Mouse (Mus musculus) R1 (cell line): ENCODE measurements around the gene Gse1.

Source experiments
- DNase-seq: peaks from one replicate; pipeline ENCODE4 v3.0.0-alpha.2; 2018; ENCODE audit warnings: low read depth, low spot score

Gse1 gene

DNA sequence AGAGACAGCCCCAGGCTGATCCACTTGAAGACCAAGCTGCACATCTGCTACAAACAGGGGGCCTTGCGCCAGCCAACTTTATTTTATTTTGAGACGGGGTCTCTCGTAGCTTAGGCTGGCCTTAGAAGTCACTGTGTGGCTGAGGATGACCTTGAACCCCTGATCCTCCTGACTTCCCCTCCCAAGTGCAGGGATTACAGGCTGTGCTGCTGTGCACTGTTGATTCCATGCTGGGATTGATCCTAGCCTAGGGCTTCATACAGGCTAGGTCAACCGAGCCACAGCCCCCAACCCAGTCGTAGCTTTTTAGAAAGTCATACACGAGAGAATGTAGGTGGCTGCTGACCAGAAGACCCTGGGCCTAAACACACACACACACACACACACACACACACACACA, 284.9 kb downstream of the Gse1 start:
- DNase-seq: peak; percentile 77

- peak; percentile 39 for DNase-seq
Observed at GRCm38 (mm10) chr8:120513638-120514461, 285.6 kb downstream of the Gse1 start.

DNA sequence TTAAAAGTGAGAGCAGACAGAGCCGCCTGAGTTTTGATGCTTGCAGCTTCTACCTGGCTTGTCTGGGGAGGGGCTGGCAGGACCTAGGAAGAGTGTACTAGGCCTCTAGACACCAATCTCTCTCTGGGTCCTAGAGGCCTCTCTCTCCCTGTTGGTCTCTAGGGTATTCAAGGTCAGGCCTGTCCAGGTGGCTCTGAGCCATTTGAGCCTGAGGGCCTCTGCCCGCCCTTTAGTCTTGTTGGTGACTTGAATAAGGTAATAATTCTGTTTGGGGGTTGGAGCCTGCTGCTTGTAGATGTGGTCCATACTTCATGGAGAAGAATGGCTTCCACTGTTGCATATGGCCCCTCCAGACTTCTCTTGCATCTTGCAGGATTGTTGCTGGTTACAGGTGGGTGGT, 287.0 kb downstream of the Gse1 start:
- DNase-seq: no peak

DNA sequence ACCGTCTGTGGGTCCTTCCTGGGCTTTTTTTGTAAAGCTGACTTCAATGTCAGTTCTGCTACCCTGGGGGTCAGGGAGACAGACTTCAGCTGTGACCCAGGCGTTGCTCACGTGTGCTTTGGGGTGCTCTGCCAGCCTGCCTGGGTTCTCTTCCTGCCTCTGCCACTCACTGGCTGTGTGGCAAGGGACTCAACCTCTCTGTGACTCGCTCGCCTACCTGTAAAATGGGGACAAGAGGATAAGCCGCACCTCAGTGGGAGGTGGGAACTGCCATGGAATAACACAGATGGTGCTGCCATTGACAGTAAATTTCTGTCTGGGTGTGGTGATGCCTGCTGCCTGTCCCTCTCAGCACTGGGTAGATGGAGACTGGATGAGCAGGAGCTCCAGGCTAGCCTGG, 287.4 kb downstream of the Gse1 start:
- DNase-seq: no peak

DNA sequence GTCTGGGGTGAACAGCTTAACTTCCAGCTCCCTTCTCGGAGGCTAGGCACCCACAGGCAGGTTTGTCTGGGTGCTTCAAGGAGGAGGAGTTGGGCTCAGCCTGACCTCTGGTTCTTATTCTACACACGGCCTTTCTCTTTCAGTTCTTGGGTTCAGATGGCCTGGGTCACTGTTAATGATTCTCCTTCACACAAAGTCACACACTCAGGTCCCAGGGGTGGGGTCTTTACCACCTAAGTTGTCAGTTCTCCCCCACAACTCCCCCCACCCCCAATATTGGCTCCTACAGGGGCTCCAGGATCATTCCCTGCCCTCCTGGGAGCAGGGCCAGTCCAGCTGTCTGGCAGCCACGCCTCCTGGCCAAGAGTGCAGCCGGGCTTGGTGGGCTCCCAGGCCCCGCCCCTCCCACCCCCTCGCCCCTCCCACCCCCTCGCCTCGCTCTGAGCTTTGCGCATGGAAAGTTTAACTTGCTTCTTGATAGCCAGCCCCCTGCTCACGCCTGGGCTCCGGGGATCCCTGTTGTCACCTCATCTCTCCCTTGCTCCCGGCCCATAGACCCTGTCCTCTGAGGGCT, 288.0 kb downstream of the Gse1 start:
- DNase-seq: peak; percentile 49

- no peak for DNase-seq
Observed at GRCm38 (mm10) chr8:120517666-120518410, 289.6 kb downstream of the Gse1 start.

- DNase-seq: peak; percentile 100
Observed at GRCm38 (mm10) chr8:120518736-120519534, 290.7 kb downstream of the Gse1 start.

GRCm38 (mm10) chr8:120520287-120520686, 292.0 kb downstream of the Gse1 start:
- peak; percentile 43 for DNase-seq

DNA sequence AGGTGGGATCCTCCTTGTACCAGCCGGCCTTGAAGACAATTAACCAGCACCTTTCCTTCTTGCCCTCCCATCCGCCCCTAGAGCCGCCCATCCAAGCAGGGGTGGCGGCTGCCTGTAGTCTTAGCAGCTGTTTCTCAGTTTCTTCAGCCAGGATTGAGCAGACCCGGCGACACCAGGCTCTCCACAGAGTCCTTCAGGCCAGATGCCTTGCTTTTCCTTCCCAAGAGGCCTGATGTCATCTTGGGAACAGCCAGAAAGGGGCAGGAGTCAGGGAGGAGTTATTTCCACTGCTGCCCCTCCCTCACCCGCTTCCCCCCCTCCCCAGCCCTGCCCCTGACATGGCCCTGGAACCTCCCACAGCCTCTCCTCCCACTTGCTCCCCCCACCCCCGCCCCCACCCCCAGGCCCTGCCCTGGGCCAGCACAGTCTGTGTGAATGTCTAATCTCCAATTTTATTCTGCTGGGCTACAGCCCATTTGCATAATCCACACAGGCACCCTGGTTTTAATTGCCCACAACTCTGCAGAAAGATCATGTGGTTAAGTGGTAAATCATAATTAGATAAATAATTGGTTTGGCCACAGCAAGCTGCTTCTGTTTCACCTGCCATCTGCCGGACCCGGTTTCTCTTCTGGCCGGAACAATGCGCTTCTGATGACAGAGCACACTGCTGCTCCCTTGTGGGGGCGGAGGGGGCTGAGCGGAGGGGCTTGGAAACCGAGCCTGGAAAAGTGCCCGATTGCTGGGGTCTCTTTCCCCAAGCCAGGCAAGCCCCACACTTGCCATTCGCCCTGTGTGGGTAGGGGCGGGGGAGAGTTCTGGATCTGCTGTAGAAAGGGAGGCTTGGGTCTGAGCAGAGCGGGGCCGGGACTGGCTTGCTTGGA, 292.7 kb downstream of the Gse1 start:
- DNase-seq: peak; percentile 87

GRCm38 (mm10) chr8:120521591-120521965, 293.3 kb downstream of the Gse1 start:
- no peak for DNase-seq

DNA sequence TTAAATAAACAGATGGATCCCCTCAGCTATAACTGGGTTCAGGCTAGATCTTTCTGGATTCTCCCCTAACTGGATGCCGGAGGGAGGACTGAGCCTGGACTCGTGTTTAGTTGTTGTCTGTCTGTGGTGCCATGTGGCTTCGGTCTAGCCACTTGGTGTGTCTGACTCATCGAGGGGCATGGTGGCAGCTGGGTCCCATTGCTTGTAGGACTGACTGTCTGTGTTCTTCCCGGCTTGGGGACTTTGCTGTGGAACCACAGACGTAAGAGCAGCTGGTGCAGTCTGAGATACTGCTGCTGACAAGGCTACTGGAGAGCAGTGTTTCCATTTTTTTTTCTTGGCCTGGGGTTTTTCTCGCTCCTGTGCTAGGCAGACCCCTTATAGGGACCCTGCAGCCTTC, 295.4 kb downstream of the Gse1 start:
- no peak for DNase-seq

DNA sequence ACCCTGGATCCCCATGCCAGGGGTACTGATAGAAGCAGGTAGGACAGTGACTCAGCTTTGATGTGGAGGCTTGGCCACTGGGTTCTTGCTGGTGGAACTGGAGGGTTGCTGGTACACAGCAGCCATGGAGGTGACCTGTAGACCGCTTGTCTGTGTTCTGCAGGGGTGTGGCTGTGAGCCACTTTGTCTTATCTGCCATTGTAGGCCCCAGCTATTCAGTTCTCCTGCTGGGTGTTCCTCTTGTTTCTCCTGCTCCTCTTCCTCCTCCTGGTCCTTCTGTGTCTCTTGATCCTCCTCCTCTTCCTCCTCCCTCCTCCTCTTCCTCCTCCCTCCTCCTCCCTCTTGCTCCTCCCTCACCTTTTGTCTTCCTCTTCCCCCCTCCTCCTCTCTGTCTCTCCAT, 296.9 kb downstream of the Gse1 start:
- DNase-seq: no peak

DNA sequence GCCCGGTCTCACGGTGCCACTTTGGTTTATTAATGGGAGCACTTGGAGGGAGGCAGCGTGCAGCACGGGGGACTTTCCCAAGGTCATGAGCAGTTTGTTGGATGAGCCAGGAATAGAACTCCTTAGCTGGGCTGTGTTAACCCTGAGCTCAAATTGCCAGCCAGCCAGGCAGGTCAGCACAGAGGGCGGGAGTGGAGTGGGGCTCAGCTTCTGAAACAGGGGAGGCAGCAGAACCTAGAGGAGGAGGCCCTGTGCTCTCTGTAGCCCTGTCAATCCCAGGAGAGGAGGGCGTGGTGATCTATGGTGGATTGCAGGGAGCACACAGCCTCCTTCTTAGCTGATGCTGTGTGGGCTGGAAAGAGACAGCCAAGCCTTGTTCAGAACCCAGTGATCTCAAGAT, 297.6 kb downstream of the Gse1 start:
- DNase-seq: peak; percentile 59

- DNase-seq: no peak
Observed at GRCm38 (mm10) chr8:120526577-120526976, 298.3 kb downstream of the Gse1 start.

DNA sequence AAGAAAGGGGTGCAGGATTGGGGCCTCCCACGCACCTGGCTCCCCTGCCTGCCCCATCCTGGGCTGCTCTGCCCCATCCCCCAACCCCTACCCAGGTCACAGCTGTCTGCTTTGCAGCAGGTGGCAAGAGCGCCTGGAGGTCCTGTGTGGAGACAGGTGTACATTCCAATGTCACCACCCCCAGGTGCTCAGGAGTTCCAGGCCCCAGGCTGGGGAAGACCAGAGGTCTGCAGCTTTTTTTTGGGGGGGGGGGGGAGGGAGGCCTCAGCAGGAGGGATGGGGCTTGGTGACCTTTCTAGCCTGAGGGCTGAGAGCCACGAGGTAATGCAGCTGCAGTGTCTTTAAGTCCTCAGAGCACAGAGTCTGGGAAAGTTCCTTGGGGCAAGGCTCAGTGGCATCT, 300.1 kb downstream of the Gse1 start:
- peak; percentile 52 for DNase-seq

DNA sequence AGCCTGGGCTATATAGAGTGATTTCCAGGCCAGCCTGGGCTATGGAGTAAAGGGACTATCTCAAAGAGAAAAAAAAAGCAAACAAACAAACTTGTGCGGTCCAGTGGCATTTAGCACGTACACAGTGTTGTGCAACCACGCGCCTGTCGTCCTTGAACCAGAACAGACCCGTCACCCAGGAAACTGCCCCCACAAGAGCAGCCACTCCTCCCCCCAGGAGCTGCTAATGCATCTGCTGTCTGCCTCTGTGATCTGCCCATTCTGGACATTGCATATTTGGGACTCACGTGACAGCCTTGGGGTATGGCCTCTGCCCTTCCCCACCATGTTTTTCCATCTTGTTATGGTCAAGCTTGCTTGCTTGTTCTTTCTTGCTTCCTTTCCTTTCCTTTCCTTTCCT, 301.0 kb downstream of the Gse1 start:
- peak; percentile 84 for DNase-seq

DNA sequence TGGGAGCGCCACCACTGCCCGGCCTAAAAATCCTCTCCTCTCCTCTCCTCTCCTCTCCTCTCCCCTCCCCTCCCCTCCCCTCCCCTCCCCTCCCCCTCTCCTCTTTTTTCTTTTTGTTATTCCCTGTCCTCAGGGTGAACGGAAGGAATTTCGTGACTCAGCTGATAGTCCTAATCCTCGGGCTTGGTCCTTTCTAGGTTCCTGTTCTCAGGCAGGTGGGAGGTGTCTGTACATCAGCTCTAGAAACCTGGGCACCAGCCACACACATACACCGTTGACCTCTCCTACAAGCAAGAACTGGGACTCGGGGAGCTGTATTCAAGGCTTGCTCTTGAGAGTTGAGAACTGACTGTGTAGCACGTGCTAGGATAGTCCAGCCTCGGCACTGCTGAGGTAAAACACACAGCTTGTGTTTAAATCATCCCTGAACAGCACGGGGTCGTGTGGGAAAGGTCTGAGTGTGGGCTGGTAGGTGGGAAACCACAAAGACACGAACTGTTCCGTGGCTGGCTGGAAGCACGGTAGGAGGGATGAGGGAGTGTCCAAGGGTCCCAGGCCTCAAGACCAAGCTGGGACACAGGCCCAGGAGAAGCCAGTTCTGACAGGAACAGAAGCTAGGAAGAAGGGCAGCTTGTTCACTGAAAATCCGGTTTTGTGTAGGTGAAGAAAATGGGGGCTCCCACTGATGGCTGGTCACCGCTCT, 302.8 kb downstream of the Gse1 start:
- DNase-seq: peak; percentile 96

DNA sequence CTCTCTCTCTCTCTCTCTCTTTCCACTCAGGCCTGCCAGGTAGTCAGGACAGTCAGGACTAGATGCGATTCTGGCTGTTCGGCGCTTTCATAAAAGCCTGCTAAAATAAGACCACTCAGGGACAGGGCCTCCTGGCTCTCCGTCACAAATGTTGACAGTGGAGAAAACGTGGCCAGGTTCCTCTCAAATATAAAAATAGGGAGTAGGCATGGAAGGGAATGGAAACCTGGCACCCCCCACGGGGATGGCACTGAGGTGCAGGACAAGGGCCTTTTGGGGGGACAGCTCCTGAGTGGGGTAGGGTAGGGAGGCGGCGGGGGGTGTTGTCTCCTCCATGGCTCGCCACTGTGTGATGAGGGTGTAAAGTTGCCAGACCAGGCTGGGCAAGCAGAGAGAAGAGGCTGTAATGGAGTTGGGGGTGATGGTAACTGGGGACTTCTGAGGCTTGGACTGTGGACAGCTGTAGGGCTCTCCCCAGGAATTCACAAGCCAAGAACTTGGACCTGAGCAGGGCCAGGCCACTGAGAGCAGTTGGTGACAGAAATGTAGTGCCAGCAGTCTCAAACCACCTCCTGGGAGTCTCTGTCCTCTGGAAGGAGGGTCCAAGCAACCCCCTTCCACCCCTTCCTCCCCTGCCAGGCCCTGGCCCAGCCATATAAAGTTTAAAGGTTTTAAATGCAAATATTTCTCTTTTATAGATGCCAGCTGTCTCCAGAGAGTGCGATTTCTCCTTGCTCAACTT, 303.7 kb downstream of the Gse1 start:
- no peak for DNase-seq

DNA sequence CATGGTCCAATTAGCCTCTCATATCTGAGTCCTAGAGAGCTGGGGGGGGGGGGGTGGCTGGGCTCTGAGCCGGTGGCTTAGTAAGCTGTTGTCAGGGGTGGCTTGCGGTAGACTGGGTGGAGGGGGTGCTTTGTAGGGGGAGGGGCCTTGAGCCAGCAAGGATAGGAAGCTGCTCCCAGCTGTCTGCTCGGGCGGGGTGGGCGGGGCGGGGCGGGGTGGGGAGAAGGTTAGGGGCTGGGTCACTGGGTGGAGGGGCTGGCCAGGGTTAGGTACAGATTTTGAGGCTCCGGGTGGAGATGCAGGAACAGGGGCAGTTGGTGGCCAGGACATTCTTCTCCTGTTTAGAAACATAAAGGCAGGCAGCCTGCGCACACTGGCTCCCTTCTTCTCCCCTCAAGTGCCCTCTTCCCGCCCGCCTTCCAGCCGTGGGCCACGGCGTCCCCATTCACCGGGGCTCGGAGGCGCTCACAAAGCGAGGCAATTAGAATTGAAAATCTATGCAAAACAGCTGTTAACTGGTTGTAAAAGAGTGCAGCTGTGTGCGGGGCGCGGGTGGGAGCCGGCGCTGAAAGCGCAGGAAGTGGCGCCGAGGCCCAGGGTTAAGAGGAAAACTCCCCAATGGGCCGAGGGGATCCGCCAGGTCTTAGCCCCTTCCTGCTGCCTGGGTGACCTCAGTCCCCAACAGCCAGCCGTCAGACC, 304.4 kb downstream of the Gse1 start:
- peak; percentile 89 for DNase-seq
